ENCODE assay signal across 21 mouse cellular contexts in genomic region chr1:137606716-137607115, GRCm38 (mm10).
DNase-seq lines count a peak whose midpoint lies in the region; ATAC-seq and TF ChIP-seq lines count a peak whose summit lies in the region.
"Had no signal": no experiment of that assay in that cellular context is flagged by ENCODE, and none has a peak within 500 bp of the region (broad histone marks: within the 10 kb centered on the region; RNA-seq: fewer than 3 reads in every experiment).

No protein-coding gene starts in this region.

- TF ChIP-seq CTCF in left cerebral cortex, adult 2 months (IDR thresholded peaks at IDR 0.05), result no peak

- H3K4me2 ChIP-seq in forebrain, embryonic 16.5 days (ENCODE audit: low read length), result no peak overlapping the region; the same call in 1 of the 2 replicates
- H3K4me2 ChIP-seq in midbrain, embryonic 12.5 days (replicated peaks), result no peak overlapping the region
- no peak overlapping the region for H3K4me2 ChIP-seq in liver, embryonic 11.5 days
- H3K4me2 ChIP-seq: limb, embryonic 12.5 days; liver, embryonic 12.5 days had no signal

- no peaks in the 10 kb centered on the region for H3K36me3 ChIP-seq in forebrain, embryonic 16.5 days (ENCODE audit: control insufficient read depth, insufficient read depth)
- H3K36me3 ChIP-seq in midbrain, embryonic 12.5 days, result no peaks in the 10 kb centered on the region
- no peaks in the 10 kb centered on the region for H3K36me3 ChIP-seq in liver, embryonic 11.5 days (ENCODE audit: control insufficient read depth, insufficient read depth, low read length)
- H3K36me3 ChIP-seq: limb, embryonic 12.5 days; liver, embryonic 12.5 days had no signal

- no peaks in the 10 kb centered on the region for H3K27me3 ChIP-seq in forebrain, embryonic 16.5 days (replicated peaks; ENCODE audit: control insufficient read depth, insufficient read depth, low read length)
- H3K27me3 ChIP-seq in midbrain, embryonic 12.5 days, result no peaks in the 10 kb centered on the region
- H3K27me3 ChIP-seq in liver, embryonic 11.5 days (replicated peaks; ENCODE audit: control insufficient read depth, insufficient read depth, low read length), result no peaks in the 10 kb centered on the region
- H3K27me3 ChIP-seq: limb, embryonic 12.5 days; liver, embryonic 12.5 days had no signal

- no peak for DNase-seq in left cerebral cortex, adult 2 months (ENCODE audit: extremely low spot score in 1 of 2, low spot score in 2 of 2)
- DNase-seq in left cerebral cortex, postnatal 14 days (ENCODE audit: low spot score in 2 of 2), result no peak
- DNase-seq in layer of hippocampus, adult 8-10 months (ENCODE audit: low spot score in 2 of 2), result no peak
- no peak for DNase-seq in gastrocnemius, postnatal 4 days (ENCODE audit: low spot score in 2 of 2)
- DNase-seq in liver, embryonic 11.5 days (ENCODE audit: low spot score), result no peak
- DNase-seq: adrenal gland, adult 8-10 months; cerebellum, adult 18-20 months; gastrocnemius, postnatal 25 days; heart, adult 2 months; kidney, adult 18-20 months; lung, adult 18-20 months; lung, postnatal 10 days; right cerebral cortex, postnatal 14 days; thymus, postnatal 25 days had no signal

- no peaks in the 10 kb centered on the region for H3K9me3 ChIP-seq in forebrain, embryonic 16.5 days (ENCODE audit: control insufficient read depth, low read length)
- H3K9me3 ChIP-seq in midbrain, embryonic 12.5 days, result no peaks in the 10 kb centered on the region
- no peaks in the 10 kb centered on the region for H3K9me3 ChIP-seq in liver, embryonic 11.5 days (ENCODE audit: control insufficient read depth, low read length)
- H3K9me3 ChIP-seq: limb, embryonic 12.5 days; liver, embryonic 12.5 days had no signal

- no peak overlapping the region for H3K9ac ChIP-seq in forebrain, embryonic 16.5 days (replicated peaks; ENCODE audit: low read depth, low read length)
- H3K9ac ChIP-seq in midbrain, embryonic 12.5 days (replicated peaks), result no peak overlapping the region
- no peak overlapping the region for H3K9ac ChIP-seq in liver, embryonic 11.5 days (ENCODE audit: low read depth, low read length)
- H3K9ac ChIP-seq: limb, embryonic 12.5 days; liver, embryonic 12.5 days had no signal

- H3K4me1 ChIP-seq in forebrain, embryonic 16.5 days (replicated peaks; ENCODE audit: control insufficient read depth, insufficient read depth, low read length), result peaks cover 6% of the 10 kb centered on the region; the same call in 1 of the 2 replicates
- peaks cover 6% of the 10 kb centered on the region; the same call in 1 of the 2 replicates for H3K4me1 ChIP-seq in midbrain, embryonic 12.5 days
- no peaks in the 10 kb centered on the region for H3K4me1 ChIP-seq in liver, embryonic 11.5 days (replicated peaks; ENCODE audit: control insufficient read depth, insufficient read depth, low read length)
- H3K4me1 ChIP-seq: liver, embryonic 12.5 days had no signal

- peak; percentile 62 for ATAC-seq in forebrain, embryonic 16.5 days
- no peak for ATAC-seq in midbrain, embryonic 12.5 days (ENCODE audit: low FRiP score, low read depth)
- no peak for ATAC-seq in liver, embryonic 11.5 days (replicated peaks; ENCODE audit: low FRiP score)
- ATAC-seq: activated CD4-positive, CD25-positive, alpha-beta regulatory T cell, adult 4 months; inflammation-experienced regulatory T-cells, adult 6 months; liver, embryonic 12.5 days had no signal

- intact Hi-C loops in left cerebral cortex, adult 2 months (cut with DNase I), result loop anchor here (5.0 kb wide), 1 partner anchor 291 kb away; no protein-coding TSS in a partner anchor
- intact Hi-C loops in left cerebral cortex, postnatal 14 days (cut with DNase I), result no loop called here

- H3K4me3 ChIP-seq in left cerebral cortex, adult 2 months, result no peak overlapping the region
- H3K4me3 ChIP-seq in forebrain, embryonic 16.5 days (replicated peaks; ENCODE audit: low read length), result no peak overlapping the region
- H3K4me3 ChIP-seq in midbrain, embryonic 12.5 days, result no peak overlapping the region
- H3K4me3 ChIP-seq in liver, embryonic 11.5 days (ENCODE audit: low read depth, low read length), result no peak overlapping the region
- H3K4me3 ChIP-seq: heart, adult 2 months; limb, embryonic 12.5 days; liver, embryonic 12.5 days had no signal

- 81% methylated on average over 1 of the region's 1 CpGs for WGBS in forebrain, embryonic 16.5 days
- 86% methylated on average over 1 of the region's 1 CpGs for WGBS in midbrain, embryonic 12.5 days
- WGBS in liver, embryonic 11.5 days, result 87% methylated on average over 1 of the region's 1 CpGs

- H3K27ac ChIP-seq in left cerebral cortex, adult 2 months, result peak overlapping the region; percentile 26; the same call in 1 of the 2 replicates
- H3K27ac ChIP-seq in forebrain, embryonic 16.5 days (ENCODE audit: low read length), result no peak overlapping the region; the same call in 1 of the 2 replicates
- peak overlapping the region; percentile 54 for H3K27ac ChIP-seq in midbrain, embryonic 12.5 days (replicated peaks)
- no peak overlapping the region for H3K27ac ChIP-seq in liver, embryonic 11.5 days (ENCODE audit: low read depth, low read length)
- H3K27ac ChIP-seq: heart, adult 2 months; kidney, postnatal 0 days; limb, embryonic 12.5 days; liver, embryonic 12.5 days had no signal

Comparison
In these comparisons a context has a peak if more than half of its experiments do, and no peak if none do; other contexts are left out.
1. H3K27ac ChIP-seq: peak in left cerebral cortex, adult 2 months (single experiment) and midbrain, embryonic 12.5 days (single experiment); none in forebrain, embryonic 16.5 days (single experiment) and liver, embryonic 11.5 days (single experiment).